Mouse (Mus musculus) thymus, adult 2 months (tissue): ENCODE results near the gene Slc29a3. TPM values are rescaled to one million over a fixed set of nuclear protein-coding genes. Genes with fewer than 3 reads are reported as not detected.

Source experiments
- DNase-seq: peaks from one replicate; pipeline ENCODE4 v3.0.0; 2021
- H3K27ac ChIP-seq: fragments of 200-500 bp; 2 replicates; pipeline ENCODE4 v1.5.1; 2012; ENCODE audit warnings: low read length, control low read depth; ENCODE audit not compliant: control insufficient read depth, insufficient read depth
- H3K27me3 ChIP-seq: fragments of 200-500 bp; 2 replicates; pipeline ENCODE4 v1.6.1; 2012; ENCODE audit warnings: mild to moderate bottlenecking, low read length, moderate library complexity, mixed read lengths; ENCODE audit not compliant: control insufficient read depth, insufficient read depth
- H3K36me3 ChIP-seq: fragments of 200-500 bp; 2 replicates; pipeline ENCODE4 v1.6.1; 2012; ENCODE audit warnings: mild to moderate bottlenecking, low read length, moderate library complexity; ENCODE audit not compliant: control insufficient read depth, insufficient read depth
- H3K4me1 ChIP-seq: fragments of 200-500 bp; replicated peaks from 2 replicates; pipeline ENCODE4 v1.6.1; 2012; ENCODE audit warnings: low read length; ENCODE audit not compliant: control insufficient read depth, insufficient read depth
- H3K4me3 ChIP-seq: fragments of 200-500 bp; 2 replicates; pipeline ENCODE4 v1.5.1; 2012; ENCODE audit warnings: mild to moderate bottlenecking, low read length, control low read depth, moderate library complexity; ENCODE audit not compliant: control insufficient read depth, insufficient read depth
- CTCF ChIP-seq: fragments of 200-500 bp; IDR thresholded peaks from 2 replicates; pipeline ENCODE4 v1.5.1; 2012; ENCODE audit warnings: mild to moderate bottlenecking, control low read depth, low read length, moderate library complexity, borderline replicate concordance; ENCODE audit not compliant: control insufficient read depth, poor library complexity, insufficient read depth; ENCODE audit errors: extremely low read depth
- POLR2A ChIP-seq: fragments of 200-500 bp; IDR thresholded peaks from 2 replicates; pipeline ENCODE4 v1.6.1; 2012; ENCODE audit warnings: mild to moderate bottlenecking, low read length, control low read depth, moderate library complexity; ENCODE audit not compliant: control insufficient read depth, poor library complexity, insufficient read depth; ENCODE audit errors: extremely low read depth
- WGBS: fragments of 180-500 bp; shearing (Covaris S2); methylation state at CpG from one replicate; pipeline ENCODE4 v1.1.7; 2018; 5-methylcytosine and 5-hydroxymethylcytosine counted together
- polyA plus RNA-seq: library from polyadenylated mRNA; depleted of rRNA; stranded (reverse); fragments of >200 nt; gene quantifications from 2 replicates; pipeline ENCODE4 v1.2.3, GENCODE M21; 2012

Gene Slc29a3
- polyA plus RNA-seq, 1 experiment = 33.9 TPM

DNA sequence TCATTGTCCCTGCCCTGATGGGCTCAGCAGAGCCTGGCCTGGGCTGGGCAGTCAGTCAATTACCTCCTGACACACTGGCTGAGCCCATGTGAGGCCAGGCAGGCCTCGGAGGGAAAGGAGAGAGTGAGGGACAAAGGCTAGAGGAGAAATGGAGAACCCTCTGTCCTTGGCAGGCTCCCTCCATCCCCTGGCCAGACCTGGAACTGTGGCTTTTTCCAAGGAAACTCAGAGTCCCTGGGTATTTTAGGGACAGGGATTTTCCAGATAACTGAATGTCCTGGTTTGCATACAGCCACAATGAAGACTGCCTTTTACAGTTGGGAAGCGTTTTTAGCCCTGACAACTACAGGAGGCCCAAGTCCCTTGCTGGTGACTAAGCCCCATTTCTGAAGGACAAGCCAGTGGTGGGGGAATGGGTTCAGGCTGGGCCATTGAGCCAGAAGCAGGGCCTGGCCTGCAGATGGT, 20.2 kb downstream of the Slc29a3 start:
- peaks cover 5% of the 10 kb centered on the region for H3K4me1 ChIP-seq

DNA sequence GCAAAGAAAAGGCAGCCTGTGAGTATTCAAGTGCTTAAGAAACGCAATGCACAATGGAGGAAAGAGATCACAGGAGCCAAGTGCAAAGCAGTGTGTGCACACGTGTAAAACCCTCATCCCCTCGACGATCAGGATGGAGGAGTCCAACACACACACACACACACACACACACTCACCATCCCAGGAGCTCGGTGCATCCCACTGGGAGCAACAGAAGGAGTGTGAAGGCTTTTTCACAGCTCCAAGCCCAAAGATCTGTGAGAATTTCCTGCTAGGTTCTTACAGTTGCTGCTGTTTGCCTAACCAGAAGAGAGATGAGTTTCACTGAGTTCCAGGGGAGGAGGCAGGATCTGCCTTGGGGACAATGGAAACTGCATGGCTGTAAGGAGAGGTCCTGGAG, 20.9 kb downstream of the Slc29a3 start:
- Histone ChIP-seq H3K4me1 (peaks cover 5% of the 10 kb centered on the region), H3K4me3 (no peak overlapping the region), H3K27ac (no peak overlapping the region), H3K27me3 (no peaks in the 10 kb centered on the region), H3K36me3 (no peaks in the 10 kb centered on the region)
- 91% methylated on average over 5 of the region's 5 CpGs for WGBS
- no peak for TF ChIP-seq CTCF
- TF ChIP-seq POLR2A = no peak
- DNase-seq = no peak

More for the DNA sequence above, 20.2 kb downstream of the Slc29a3 start:
- Histone ChIP-seq H3K27ac (no peak overlapping the region), H3K36me3 (no peaks in the 10 kb centered on the region), H3K4me3 (no peak overlapping the region), H3K27me3 (no peaks in the 10 kb centered on the region)
- TF ChIP-seq CTCF (no peak), POLR2A (no peak)
- DNase-seq = no peak
- WGBS = 90% methylated on average over 2 of the region's 2 CpGs

DNA sequence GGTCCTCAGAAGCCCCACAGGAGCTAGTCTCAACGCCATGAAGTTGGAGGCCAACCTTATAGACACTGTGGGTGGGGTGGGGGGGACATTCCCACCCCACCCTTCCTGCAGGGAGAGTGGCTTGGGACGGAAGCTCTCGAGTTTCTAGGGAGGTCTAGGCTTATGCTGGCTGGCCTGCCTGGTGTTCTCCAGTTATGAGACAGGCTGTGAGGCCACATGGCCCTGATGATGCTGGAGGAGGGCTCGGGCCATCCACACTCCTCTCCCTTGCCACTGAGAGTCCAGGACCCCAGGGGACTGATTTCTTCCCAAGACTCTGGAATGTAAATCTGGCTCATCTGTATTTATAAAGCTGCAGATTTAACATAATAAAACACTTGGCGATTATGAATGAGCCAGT, 25.3 kb downstream of the Slc29a3 start:
- Histone ChIP-seq H3K27ac (no peak overlapping the region), H3K36me3 (peaks cover 4% of the 10 kb centered on the region; the same call in 1 of the 2 replicates), H3K4me3 (no peak overlapping the region), H3K27me3 (no peaks in the 10 kb centered on the region), H3K4me1 (no peaks in the 10 kb centered on the region)
- no peak for TF ChIP-seq CTCF
- TF ChIP-seq POLR2A = no peak
- whole genome bisulfite sequencing = 92% methylated on average over 5 of the region's 5 CpGs
- no peak for DNase-seq

DNA sequence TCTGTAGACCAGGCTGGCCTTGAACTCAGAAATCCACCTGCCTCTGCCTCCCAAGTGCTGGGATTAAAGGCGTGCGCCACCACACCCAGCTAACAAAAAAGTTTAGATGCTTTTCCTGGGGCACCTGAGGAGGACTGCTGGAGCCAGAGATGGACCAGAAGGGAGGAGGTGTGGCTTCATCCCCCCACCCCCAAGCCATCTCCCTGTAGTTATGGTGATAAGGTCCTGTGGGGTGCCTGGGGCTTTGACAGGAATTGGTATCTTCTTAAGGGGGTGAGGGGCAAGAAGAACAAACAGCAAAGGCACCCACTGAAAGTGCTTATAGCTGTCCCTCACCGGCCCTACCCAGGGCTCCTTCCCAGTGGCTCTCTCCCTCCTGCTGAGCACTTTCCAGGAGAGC, 25.7 kb downstream of the Slc29a3 start:
- no peak overlapping the region for H3K4me3 ChIP-seq
- H3K36me3 ChIP-seq = peaks cover 4% of the 10 kb centered on the region; the same call in 1 of the 2 replicates
- DNase-seq = no peak
- peaks cover under 1% of the 10 kb centered on the region for H3K4me1 ChIP-seq
- no peaks in the 10 kb centered on the region for H3K27me3 ChIP-seq
- no peak overlapping the region for H3K27ac ChIP-seq
- 97% methylated on average over 3 of the region's 3 CpGs for WGBS
- no peak for TF ChIP-seq POLR2A

DNA sequence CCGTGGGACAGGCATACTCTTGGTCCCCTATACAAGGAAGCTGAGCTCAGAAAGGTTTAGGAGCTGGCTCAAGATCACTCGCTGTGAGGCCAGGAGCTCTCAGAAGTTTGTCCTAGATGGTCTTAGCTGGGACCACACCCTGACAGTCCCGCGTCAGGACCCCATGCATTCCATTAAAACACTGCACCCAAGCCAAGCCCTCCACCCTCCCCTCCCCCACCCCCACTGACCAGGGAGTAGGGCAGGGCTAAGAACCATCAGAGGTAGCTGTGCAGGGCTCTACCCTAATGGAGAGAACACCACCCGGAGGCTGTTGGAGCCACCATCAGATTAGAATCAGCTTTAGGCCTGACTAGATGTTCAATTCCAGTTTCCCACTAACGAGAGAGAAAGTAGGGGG, 28.1 kb downstream of the Slc29a3 start:
- WGBS = 97% methylated on average over 6 of the region's 6 CpGs
- TF ChIP-seq CTCF = no peak
- TF ChIP-seq POLR2A = no peak
- Histone ChIP-seq H3K4me1 (peaks cover 3% of the 10 kb centered on the region), H3K27ac (no peak overlapping the region), H3K27me3 (no peaks in the 10 kb centered on the region), H3K4me3 (no peak overlapping the region), H3K36me3 (peaks cover 4% of the 10 kb centered on the region; the same call in 1 of the 2 replicates)
- DNase-seq = no peak

DNA sequence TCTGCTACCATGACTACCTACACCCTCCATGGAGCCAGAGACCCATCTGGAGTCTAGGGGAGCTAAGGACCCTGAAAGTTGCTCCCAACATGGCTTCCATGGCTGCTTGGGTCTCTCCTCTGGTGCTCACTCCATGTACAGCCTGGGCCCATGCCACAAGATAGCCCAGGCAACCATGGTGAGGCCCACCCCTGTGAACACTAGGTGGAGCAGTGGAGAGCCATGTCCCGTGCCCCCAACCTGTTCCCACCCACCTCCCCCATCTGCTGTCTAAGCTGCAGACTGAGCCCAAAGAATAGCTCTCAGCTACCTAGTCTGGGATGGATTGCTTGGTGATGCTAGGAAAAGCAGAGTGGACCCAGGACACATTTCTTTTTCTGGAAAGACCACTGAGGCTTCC, 29.2 kb downstream of the Slc29a3 start:
- Histone ChIP-seq H3K27ac (no peak overlapping the region), H3K36me3 (peaks cover 4% of the 10 kb centered on the region; the same call in 1 of the 2 replicates), H3K27me3 (no peaks in the 10 kb centered on the region), H3K4me1 (peaks cover 3% of the 10 kb centered on the region), H3K4me3 (no peak overlapping the region)
- WGBS = 47% methylated on average over 1 of the region's 1 CpGs
- DNase-seq = no peak
- TF ChIP-seq POLR2A (no peak), CTCF (peak; percentile 52; the same call in 1 of the 2 replicates)

DNA sequence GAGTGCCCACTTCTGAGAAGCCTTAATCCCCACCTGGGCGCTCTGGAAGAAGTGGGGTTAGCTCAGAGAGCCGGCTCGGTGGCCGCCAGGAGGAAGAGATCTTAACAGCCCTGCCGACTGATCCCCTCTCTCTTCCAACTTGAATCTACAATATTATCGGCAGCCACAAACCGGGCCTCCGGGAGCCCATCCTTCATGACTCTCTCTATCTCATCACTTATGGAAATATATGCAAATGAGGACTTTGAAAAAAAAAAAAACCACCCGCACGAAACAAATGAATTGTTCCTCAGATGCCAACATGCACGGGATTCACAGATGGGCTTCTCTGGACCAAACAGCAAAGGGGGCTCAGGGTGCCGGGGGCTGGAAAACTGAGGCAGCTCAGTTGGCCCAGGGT, 31.0 kb downstream of the Slc29a3 start:
- WGBS = 14% methylated on average over 12 of the region's 12 CpGs
- H3K4me3 ChIP-seq = no peak overlapping the region
- TF ChIP-seq POLR2A (no peak), CTCF (no peak)
- H3K36me3 ChIP-seq = peaks cover 4% of the 10 kb centered on the region; the same call in 1 of the 2 replicates
- peaks cover 3% of the 10 kb centered on the region for H3K4me1 ChIP-seq
- H3K27ac ChIP-seq = no peak overlapping the region
- no peaks in the 10 kb centered on the region for H3K27me3 ChIP-seq
- no peak for DNase-seq
